Mouse (Mus musculus) urinary bladder, postnatal 36 days (tissue): ENCODE measurements around the gene Fam189b.

ENCODE experiments used
- DNase-seq, 2 experiments: peaks; one replicate each; pipeline ENCODE4 v3.0.0; 2022; ENCODE audit warnings: low spot score in 2 of 2, mixed read lengths in 1 of 2

Gene Fam189b

DNA sequence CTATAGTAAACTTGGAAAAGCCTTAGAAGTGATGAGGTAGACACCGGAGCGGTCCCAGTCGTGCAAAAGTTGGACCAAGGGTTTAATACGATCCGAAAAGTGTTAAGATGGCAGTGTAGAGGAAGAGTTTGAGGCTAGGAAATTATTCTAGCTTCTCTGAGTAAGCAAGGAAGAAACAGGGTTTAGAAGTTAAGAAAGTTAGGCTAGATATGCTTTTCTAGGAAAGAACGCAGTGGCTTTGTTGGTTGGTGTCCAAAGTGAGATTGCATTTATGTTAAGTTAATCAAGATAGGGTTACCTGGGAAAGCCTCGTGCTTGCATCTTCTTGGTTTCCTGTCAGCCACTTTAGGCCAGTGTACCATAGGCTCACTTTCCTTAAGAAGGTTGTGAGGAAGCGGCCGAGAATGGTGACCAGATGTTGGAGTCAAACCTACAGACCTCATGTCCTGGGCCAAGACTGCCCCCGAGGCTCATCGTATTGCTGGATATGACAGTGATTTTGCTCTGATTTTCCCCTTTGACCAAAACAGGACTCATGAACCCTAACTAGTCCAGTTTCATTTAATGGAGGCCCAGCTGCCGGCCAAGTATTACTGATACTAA is 17.6 kb upstream of the Fam189b start:
- DNase-seq, result no peak

DNA sequence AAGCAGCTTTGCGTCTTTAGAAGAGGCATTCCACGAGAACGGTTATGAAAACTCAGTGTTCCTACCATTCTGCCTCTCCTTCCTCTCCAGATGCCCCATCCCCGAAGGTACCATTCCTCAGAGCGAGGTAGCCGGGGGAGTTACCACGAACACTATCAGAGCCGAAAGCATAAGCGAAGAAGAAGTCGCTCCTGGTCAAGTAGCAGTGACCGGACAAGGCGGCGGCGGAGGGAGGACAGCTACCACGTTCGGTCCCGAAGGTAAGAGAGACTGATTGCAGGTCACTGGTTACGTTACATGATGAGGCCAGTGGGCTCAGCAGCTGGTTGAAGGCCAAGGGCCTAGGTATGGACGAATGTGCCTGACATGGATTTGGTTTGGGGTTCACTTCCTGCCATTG is 16.0 kb upstream of the Fam189b start:
- DNase-seq, result no peak

DNA sequence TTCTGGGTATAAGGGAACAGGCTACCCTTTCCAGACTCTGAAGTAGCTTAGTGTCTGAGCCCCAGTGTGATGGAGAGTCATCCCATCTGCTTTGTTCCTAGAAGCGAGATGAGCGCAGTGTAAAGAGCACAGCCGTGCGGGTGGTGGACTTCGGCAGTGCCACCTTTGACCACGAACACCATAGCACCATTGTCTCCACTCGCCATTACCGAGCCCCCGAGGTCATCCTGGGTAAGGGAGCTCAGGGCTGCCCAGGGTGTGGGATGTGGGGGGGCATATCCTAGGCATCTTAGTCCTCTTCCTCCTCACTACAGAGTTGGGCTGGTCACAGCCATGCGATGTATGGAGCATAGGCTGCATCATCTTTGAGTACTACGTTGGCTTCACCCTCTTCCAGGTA is 8.1 kb upstream of the Fam189b start:
- no peak for DNase-seq

DNA sequence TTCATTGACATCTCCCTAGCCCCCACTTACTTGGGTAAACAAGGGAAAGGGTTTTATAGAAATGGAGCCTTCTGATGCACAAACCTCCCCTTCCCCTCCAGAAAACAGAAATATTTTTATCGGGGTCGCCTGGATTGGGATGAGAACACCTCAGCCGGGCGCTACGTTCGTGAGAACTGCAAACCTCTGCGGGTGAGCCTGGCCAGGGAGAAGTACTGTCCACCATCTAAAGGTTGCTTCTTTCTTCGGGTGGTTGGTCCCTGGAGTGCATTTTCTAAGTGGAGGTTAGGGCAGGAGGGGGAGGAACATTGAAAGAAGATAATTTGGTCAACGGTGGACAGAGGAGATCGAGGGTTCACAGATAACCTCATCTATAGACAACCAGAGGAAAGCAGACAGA is 7.4 kb upstream of the Fam189b start:
- DNase-seq, result no peak

DNA sequence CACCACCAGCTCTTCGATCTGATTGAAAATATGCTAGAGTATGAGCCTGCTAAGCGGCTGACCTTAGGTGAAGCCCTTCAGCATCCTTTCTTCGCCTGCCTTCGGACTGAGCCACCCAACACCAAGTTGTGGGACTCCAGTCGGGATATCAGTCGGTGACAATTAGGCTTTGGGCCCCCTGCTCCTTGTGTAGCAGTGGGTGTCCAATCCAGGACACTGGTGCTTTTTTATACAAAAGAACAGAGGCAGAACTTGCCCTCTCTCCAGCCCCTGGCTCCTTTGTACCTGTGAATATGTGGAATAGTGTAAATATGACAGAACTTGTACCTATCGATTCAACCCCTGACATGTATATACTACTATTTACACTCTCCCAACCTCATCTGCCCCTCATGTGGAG is 6.5 kb upstream of the Fam189b start:
- DNase-seq, result no peak

DNA sequence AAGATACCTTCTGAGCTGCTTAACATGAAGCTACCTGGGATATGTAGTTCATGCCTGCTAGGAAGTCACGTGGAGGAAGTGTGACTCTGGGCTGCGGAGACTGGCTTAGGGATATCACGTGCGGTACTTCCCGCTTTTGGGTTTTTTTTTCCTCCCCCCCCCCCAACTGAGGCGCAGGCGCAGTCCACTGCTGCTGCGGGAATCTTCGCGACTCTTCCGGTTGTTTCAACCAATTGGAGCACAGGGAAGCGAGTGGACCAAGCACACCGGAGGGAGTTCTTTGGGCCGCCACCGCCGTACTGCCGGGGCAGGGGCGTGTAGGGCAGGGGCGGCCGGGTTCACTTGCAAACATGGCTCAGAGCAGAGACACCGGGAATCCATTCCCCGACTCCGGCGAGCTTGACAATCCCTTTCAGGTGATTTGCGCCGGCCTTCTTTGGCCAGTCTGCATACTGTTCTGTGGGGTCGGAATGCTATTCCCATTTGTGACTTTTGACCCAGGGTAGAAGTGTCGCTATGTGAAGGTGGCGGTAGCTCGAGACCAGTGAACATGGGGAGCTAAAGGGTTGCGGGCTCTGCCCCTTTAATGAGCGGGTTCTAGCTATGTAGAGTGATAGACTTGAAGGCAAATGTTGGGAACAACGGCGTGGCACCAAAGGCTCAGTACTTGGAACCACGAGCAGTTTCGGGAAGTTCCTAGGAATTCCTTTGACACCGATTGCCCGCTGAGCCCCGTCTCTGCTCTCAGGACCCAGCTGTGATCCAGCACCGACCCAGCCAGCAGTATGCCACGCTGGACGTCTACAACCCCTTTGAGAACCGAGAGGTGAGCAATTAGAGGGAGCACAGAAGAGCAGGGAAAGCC is 5.5 kb upstream of the Fam189b start, which contains the start of gene Scamp3:
TSS of gene Scamp3 (plus strand) at position 232 of the 865 bp plus-strand sequence.
- peak; percentile 74 to 82 for DNase-seq

DNA sequence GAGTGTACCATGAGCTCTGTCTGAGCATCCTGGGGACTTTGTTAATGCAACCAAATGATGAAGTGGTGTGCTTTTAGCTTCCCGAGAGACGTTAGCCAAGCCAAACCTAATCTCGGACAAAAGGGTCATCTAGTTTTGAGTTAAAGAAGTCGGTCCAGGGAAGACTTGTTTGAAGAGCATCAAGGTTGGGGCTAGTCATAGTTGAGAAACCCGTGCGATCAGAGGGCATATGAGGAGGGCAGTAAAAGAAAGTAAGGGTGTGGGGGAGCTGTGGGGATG is 4.9 kb upstream of the Fam189b start:
- no peak for DNase-seq

DNA sequence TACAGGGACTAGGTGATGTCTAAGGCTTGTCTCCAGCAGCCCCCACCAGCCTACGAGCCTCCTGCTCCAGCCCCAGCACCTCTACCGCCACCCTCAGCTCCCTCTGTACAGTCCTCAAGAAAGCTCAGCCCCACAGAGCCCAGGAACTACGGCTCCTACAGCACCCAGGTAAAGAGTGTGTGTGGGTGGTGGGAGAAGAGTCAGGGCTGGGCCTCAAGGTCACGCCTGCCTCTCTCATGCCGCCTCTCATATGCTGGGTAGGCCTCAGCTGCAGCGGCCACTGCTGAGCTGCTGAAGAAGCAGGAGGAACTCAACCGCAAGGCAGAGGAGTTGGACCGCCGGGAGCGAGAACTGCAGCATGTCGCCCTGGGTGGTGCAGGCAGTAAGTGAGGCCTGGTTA is 3.9 kb upstream of the Fam189b start:
- no peak for DNase-seq

DNA sequence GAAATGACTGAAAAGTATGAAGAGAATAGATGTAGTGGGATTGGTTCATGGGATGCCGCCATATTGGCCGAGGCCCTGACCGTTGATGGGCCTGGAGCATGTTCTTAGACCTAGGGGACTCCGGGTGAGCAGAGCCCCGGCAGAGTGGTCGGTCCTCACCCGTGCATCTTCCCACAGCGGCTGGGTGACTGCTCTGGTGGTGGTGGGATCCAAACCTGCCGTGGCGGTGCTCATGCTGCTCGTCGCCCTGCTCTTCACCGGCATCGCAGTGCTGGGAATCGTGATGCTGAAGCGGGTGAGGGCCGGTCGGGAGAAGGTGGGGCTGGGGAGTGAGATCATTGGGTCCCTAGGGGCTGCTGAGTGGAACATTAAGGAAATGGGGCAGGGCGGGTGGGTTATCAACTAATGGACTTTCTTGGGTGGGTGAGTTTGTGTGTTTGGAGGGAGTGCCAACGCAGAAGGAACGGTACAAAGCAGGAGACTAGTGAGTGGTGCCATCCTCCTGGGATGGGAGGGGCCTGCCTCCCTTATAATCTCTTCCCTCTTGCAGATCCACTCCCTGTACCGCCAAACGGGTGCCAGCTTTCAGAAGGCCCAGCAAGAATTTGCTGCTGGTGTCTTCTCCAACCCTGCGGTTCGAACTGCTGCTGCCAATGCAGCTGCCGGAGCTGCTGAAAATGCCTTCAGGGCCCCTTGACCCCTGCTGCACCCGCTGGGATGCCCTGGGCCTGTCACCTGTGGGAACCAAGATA is 1.0 kb upstream of the Fam189b start:
- no peak for DNase-seq

DNA sequence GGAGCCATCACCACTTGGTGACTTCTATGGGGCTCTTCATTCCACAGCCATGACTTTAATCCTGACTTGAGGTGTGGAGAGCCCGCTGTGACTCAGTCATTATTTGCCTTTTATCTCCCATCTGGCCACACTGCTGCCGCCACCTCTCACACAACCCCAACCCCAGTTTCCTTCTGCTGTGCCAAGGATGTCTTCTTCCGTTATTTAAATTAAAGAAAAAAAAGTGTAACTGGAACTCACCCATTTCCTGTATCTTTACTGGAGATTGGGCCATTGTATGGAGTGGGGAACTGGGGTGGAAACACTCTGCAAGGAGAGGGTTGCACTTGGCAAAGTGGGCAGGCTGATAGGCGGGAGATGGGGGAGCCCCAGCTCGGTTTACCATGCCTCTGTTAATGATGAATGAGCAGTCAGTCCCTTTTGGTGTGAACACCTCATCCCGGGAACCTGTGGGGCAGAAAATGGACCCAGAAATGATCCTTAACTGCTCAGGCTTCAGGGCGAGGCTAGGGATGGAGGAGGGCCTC is 349 bp upstream of the Fam189b start:
- no peak for DNase-seq

DNA sequence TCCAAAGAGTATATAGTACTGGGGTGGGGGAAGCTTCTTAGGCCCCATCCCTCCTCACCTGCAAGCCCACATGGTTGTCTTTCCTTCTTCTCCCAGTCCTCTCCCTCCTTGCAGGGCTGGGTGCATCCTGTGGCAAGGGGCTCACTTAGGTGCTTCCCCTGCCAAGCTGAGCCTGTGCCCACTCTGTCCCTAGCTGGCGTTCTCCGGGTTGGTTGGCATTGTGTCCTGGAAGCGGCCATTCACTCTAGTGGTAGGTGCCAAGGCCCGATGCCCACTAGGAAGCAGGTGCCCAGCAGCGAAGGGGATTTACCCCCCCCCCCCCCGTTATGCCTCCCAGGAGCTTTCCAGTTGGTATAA is 994 bp downstream of the Fam189b start:
- no peak for DNase-seq

DNA sequence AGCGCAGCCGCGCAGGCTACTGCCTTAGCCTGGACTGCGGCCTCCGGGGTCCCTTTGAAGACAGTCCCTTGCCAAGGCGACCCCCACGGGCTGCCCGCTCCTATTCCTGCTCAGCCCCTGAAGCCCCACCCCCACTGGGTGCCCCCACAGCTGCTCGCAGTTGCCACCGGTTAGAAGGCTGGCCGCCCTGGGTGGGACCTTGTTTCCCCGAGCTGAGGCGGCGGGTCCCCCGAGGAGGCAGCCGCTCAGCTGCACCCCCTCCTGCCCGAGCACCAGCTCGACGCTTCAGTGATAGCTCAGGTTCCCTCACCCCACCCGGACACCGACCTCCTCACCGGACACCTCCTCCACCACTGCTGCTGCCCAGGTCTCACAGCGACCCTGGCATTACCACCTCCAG is 4.3 kb downstream of the Fam189b start:
- no peak for DNase-seq

DNA sequence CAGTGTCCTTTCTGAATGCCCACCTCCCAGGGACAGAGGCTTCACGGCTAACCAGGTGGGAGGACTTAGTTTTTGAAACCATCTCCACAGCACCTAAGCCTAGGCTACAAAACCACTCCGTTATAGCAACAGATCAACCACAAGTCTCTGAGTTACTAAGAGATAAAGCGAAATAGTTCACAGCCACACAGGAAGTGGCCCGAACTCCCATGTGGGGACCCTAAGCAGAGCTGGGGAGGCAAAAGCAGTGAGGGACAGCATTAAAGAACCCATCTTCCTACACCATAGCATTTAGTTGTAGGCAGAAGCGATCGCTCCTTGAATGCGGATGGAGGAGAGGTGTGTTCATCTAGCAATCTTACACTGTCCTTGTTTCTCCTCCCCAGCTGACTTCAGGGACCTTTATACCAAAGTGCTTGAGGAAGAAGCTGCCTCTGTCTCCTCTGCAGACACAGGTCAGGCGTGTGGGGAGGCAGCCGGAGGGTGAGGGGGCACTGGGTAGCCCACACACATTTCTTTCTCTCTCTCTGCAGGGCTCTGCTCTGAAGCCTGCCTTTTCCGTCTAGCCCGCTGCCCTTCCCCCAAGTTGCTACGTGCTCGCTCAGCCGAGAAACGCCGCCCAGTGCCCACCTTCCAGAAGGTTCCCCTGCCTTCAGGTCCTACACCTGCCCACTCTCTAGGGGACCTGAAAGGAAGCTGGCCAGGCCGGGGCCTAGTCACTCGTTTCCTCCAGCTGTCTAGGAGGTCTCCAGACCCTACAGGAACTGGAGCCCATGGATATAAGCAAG is 4.9 kb downstream of the Fam189b start:
- no peak for DNase-seq

DNA sequence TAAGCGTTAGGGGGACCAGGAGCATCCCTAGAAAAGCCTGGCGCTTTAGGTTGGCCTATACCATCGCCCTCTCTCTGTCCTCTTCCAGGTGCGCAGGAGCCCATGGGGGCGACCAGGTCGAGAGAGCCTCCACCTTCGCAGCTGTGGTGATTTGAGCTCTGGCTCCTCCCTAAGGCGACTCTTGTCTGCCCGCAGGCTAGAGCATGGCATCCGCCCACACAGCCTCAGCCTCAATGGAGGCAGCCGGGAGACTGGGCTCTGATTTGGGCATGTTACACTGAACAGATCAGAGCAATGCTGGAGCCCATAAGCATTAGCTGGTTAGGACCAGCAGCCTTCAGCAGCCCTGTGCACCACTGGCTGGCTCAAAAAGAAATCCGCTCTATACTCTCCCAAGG is 5.5 kb downstream of the Fam189b start:
- no peak for DNase-seq

DNA sequence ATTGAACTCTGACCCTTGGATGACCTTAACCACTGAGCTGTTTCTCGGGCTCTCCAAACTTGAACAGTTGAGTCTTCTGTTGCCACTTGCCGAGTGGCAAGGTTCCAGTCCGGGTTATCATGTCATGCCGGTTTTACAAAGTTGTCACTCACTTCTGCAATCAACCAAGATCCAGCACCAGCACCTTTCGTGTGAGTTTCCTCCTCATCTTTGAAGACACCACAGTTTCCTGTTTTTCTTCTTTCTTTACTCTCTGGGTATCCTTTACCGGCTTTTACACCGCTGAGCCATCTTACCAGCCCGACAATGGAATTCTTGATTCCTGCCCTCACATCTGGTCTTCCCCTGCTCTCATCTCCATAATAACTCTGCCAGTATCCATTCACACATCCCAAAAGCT is 7.5 kb downstream of the Fam189b start:
- no peak for DNase-seq

DNA sequence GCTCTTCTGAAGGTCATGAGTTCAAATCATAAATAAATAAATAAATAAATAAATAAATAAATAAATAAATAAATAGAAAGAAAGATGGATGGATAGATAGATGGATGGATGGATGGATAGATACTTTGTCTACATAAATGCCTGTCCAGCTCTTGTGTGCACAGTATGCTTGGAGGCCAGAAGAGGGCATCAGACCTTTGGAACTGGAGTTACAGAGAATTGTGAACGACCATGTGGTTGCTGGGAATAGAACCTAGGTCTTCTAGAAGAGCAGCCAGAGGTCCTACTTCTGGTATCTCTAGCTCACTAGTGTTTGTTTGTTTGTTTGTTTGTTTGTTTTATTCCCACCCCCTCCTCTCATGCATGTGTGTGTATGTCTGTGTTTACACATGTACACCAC is 10.4 kb downstream of the Fam189b start:
- no peak for DNase-seq

DNA sequence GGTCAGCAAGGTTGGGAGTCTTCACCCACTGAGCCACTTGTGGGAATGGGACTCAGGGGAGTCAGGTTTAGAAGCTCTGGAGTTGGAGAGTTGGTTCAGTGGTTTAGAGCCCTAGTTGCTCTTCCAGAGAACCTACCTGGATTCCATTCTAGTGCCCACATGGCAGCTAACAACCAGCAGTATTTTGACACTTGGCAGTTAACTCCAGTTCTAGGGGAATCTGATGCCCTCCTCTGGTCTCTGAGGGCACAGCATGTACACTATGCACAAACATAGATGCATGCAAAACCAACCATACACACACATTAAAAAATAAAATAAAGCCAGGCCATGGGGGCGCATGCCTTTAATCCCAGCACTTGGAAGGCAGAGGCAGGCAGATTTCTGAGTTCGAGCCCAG is 10.9 kb downstream of the Fam189b start:
- no peak for DNase-seq

DNA sequence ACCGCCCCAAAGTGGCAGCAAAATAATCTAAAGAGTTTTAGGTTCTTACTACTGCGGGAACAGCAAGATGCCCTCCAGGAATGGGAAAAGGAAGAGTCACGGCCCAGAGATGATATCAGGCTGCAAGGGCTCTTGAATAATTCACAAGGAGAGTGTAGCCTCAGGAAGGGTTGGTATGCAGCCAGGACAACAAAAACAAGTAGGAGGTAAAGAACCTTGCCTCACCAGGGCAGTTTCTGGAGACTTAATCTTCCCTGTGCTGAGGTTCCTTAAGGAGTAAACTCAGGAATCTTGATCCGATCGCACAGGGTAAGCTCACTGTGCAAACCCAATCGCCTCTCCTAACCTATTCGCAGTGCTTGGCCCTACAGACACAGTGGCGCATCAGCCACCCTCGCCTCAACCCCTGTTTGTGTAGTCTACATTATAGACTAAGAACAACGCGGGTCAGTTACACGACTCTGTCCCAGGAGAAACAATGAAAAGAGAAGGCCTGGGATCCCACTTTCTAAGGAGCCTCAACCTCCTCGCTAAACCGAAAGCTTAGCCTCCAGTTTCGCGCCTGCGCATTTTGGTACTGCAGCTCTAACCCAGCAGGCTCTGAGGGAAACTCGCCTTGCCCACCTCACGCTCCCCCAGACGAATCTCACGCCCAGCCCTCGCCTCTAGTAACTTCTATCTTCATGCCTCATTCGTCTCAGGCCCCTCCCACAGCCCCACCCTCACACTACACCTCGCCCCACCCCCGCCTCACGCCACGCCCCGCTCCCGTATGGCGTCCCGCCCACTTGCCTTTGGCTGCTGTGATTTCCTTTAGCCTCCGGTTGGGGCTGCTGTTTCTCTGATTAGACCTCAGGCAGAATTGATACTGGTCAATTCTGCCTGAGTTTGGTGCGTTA is 13.3 kb downstream of the Fam189b start:
- peak; percentile 75 to 87 for DNase-seq

DNA sequence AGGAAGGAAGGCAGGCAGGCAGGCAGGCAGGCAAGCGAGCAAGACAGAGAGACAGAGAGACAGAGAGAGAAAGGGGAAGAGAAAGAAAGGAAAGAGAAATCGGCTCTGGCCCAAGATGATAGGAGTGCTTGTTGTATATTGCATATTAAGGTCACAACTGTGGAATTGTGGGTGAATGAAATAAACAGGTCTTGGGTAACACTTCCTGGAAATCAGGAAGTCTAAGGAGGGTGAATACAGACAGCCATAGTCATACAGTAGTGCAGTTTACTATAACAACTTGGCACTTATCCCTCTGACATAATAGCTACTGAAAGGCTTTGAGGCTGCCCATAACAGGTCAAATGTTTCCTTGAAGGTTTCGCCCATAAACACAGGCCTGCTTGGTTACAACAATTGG is 16.9 kb downstream of the Fam189b start:
- no peak for DNase-seq

DNA sequence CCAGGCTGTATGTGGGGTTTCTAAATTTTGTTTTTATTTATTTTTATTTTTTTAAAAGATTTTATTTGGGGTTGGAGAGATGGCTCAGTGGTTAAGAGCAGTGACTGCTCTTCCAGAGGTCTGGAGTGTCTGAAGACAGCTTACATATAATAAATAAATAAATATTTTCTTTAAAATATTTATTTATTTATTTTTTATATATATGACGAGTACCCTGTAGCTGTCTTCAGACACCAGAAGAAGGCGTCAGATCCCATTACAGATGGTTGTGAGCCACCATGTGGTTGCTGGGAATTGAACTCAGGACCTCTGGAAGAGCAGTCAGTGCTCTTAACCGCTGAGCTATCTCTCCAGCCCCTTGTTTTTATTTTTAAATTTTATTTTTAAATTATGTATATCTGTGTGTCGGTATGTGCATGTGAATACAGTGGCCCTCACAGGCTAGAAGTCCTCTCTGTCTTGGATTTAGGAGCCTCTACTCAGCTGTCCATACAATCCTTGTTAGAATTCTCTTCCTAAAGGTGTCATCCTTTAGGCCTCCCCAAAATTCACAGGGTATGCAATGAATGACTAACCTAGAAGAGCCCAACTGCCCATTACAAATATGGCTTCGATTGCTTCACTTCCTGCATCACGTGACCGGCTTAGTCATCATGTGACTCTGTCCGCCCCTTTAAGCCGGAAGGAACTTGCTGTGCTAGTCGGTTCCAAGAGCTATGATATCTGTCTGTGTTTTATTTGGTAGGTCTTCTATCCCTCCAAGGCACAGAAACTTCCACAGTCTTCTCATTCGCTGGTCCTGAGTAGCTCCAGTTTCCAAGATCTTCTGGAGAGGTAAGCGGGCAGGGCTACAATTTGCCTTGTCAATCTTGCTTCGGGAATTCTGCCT is 19.6 kb downstream of the Fam189b start, which contains the start of gene Gba:
TSS of gene Gba (plus strand) at position 676 of the 889 bp plus-strand sequence.
- DNase-seq, result peak; percentile 80 to 83
